Mouse (Mus musculus) heart, embryonic 13.5 days (tissue): ENCODE measurements around the gene Casr. TPM values are rescaled to one million over a fixed set of nuclear protein-coding genes. Genes with fewer than 3 reads are reported as not detected.

Experiments
- ATAC-seq: fragments of 200-750 bp; cut with Nextera tagmentation; 2 replicates; pipeline ENCODE4 v1.8.0; 2017; ENCODE audit warnings: moderate TSS enrichment; ENCODE audit not compliant: insufficient number of reproducible peaks, low FRiP score, low TSS enrichment; ENCODE audit errors: extremely low read depth
- H3K27ac ChIP-seq: fragments of 300-500 bp; sonication (generic); replicated peaks from 2 replicates; pipeline ENCODE4 v1.5.1; 2015; ENCODE audit warnings: moderate library complexity, mild to moderate bottlenecking, inconsistent platforms
- H3K27me3 ChIP-seq: fragments of 300-500 bp; sonication (generic); replicated peaks from 2 replicates; pipeline ENCODE4 v1.6.1; 2015; ENCODE audit warnings: mild to moderate bottlenecking, inconsistent platforms
- H3K36me3 ChIP-seq: fragments of 300-500 bp; sonication (generic); 2 replicates; pipeline ENCODE4 v1.6.1; 2015; ENCODE audit warnings: mild to moderate bottlenecking, inconsistent platforms
- H3K4me1 ChIP-seq: fragments of 300-500 bp; sonication (generic); 2 replicates; pipeline ENCODE4 v1.6.1; 2015; ENCODE audit warnings: inconsistent platforms
- H3K4me2 ChIP-seq: fragments of 300-500 bp; sonication (generic); 2 replicates; pipeline ENCODE4 v1.6.1; 2015; ENCODE audit warnings: inconsistent platforms, mild to moderate bottlenecking, moderate library complexity
- H3K4me3 ChIP-seq: fragments of 300-500 bp; sonication (generic); 2 replicates; pipeline ENCODE4 v1.5.1; 2015; ENCODE audit warnings: moderate library complexity, mild to moderate bottlenecking, inconsistent platforms
- H3K9ac ChIP-seq: fragments of 300-500 bp; sonication (generic); 2 replicates; pipeline ENCODE4 v1.6.1; 2015; ENCODE audit warnings: inconsistent platforms, mild to moderate bottlenecking, moderate library complexity
- H3K9me3 ChIP-seq: fragments of 300-500 bp; sonication (generic); 2 replicates; pipeline ENCODE4 v1.6.1; 2016; ENCODE audit warnings: inconsistent platforms
- WGBS: fragments of 180-500 bp; shearing (Covaris S2); methylation state at CpG from one replicate; pipeline ENCODE4 v1.1.7; 2015; ENCODE audit warnings: mixed read lengths; 5-methylcytosine and 5-hydroxymethylcytosine counted together
- polyA plus RNA-seq: library from polyadenylated mRNA; unstranded; fragments of >200 nt; fragmentation: Nextera tagmentation; extraction: Ambion mirVana; gene quantifications from 2 replicates; pipeline ENCODE4 v1.2.1, GENCODE M21; 2015

Gene Casr
- polyA plus RNA-seq = 0.05 and 0.07 TPM in 2 replicates

DNA sequence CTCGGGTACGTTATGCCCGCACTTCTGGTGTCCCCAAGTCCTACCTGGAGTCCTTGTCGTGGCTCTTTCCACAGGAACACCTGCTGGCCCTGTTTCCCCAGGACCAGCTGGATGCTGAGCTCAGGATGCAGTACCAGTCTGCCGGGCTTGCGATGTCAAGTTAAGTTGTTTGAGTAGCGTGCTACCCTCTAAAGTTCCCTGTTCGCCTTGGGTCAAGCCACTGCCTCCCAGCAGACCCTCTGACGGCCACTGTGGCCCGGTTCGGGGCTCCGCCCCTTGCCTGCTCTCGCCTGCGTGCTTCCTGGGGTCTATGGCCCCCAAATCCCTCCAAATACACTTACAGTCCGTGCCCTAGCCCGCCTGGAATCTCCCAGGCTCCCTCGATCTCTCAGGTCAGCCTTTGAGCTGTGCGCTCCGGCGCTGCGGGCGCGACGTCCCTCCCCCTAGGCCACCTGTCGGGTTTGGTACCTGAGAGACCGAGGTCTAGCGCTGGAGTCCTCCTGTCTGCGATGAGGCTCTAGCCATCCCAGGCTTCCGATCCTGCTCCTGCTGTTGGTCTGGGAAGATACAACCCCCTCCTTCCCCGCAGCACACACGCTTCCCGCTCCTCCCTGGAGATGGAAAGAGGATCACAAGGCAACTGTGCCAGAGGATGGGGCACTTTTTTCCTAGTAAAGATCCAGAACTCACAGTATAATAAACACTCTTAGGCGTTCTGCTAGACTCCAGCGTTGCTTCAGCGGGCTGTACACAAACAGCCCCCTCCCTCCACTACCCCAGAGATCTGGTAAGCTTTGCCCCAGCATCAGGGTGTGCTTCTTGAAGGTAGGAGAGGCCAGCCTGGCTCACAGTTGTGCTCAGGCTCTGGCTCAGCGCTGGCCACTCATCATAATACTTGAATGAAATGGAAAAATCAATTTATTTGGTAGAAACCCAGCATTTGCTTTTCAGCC lies at the start of gene Casr:
Gene Casr (minus strand): TSS at position 756 of the 953 bp plus-strand sequence.
- Histone ChIP-seq H3K9me3 (no peaks in the 10 kb centered on the region), H3K27me3 (peaks cover 40% of the 10 kb centered on the region), H3K9ac (peak within 1 kb of the TSS; percentile 67), H3K4me1 (peaks cover 13% of the 10 kb centered on the region), H3K4me3 (peak within 1 kb of the TSS; percentile 52), H3K36me3 (no peaks in the 10 kb centered on the region), H3K27ac (no peak within 1 kb of the TSS), H3K4me2 (peak within 1 kb of the TSS; percentile 83)
- 2% methylated on average over 36 of the region's 36 CpGs for WGBS
- ATAC-seq = no peak

DNA sequence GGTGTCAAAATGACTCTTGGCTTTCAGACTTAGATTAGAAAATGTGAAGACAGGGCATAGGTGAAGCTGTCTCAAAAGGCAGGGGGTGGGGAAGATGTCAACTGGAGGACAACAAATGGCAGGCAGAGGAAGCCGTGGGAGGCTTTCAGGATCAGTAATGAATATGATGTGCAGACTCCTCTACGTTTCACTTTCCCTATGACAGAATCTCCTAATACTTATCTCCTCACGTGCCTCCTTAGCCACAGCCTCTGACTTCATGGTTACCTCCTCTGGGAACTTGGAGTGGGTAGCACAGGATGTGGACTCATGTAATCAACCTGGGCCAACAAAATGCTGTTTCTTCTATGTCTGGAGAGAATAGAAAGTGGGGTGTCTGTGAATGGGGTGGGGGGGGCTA lies 40.7 kb upstream of the Casr start:
- WGBS = 56% methylated on average over 3 of the region's 3 CpGs
- H3K9me3 ChIP-seq = no peaks in the 10 kb centered on the region
- H3K36me3 ChIP-seq = no peaks in the 10 kb centered on the region
- ATAC-seq = no peak
- no peak overlapping the region for H3K4me2 ChIP-seq
- no peak overlapping the region for H3K4me3 ChIP-seq
- H3K9ac ChIP-seq = no peak overlapping the region
- no peak overlapping the region for H3K27ac ChIP-seq
- peaks cover 16% of the 10 kb centered on the region for H3K4me1 ChIP-seq
- no peaks in the 10 kb centered on the region for H3K27me3 ChIP-seq

DNA sequence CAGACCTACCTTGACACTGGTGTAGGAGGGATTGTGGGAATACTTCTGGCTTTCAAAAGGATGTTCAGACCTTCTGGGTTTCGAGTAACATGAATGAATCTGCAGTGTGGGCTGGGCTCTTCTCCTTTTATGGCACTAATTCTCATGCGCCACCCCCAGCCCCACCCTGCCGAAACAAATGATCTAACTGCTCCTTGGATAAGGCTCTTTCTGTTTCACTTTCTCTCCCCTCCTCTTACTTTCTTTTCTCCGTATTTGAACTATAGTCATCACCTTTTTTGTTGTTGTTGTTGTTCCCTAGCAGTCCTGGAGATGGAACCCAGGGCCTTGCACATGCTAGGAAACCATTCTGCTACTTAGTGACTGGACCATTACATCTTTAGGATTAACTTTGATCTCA lies 36.3 kb upstream of the Casr start:
- no peak overlapping the region for H3K4me3 ChIP-seq
- H3K4me2 ChIP-seq = no peak overlapping the region; the same call in 1 of the 2 replicates
- peaks cover 16% of the 10 kb centered on the region for H3K4me1 ChIP-seq
- 73% methylated on average over 4 of the region's 4 CpGs for WGBS
- ATAC-seq = no peak
- no peaks in the 10 kb centered on the region for H3K9me3 ChIP-seq
- H3K9ac ChIP-seq = no peak overlapping the region
- H3K27ac ChIP-seq = no peak overlapping the region; the same call in 1 of the 2 replicates
- no peaks in the 10 kb centered on the region for H3K36me3 ChIP-seq
- H3K27me3 ChIP-seq = no peaks in the 10 kb centered on the region

DNA sequence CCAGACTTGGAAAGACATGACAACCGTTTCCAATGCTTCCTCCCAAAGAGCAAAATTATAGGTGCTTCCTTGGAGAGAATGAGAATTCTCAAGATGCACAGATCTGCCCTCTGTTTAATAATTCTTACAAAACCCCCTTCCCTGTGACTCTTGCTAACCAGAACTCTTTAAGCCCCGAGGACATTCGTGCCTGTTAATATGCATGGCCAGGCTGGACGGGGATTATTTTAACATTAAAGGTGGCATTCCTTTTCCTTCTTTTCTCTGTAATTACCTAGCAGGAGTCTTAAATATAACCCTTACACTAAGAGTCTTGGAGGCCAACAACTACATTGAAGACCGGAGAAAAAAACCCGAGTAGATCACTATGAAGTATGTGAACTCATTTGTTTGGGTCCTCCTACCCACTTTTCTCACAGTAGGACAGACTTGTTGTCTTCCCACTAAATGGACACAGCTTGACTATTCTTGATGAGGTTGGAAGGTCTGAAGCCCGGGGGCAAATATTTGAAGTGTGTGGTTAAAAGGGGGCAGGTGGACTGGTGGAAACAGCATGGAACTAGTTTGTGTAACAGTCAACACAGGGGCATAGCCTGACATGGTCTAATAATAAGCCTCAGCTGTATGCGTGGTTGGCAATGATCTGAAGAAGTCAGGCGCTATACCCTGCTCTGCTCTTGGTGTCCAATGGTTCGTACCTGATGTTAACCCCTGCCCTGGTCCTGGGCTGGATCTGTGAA lies 34.9 kb upstream of the Casr start:
- Histone ChIP-seq H3K4me3 (no peak overlapping the region), H3K4me2 (no peak overlapping the region), H3K36me3 (no peaks in the 10 kb centered on the region), H3K4me1 (peaks cover 16% of the 10 kb centered on the region), H3K27me3 (no peaks in the 10 kb centered on the region), H3K9me3 (no peaks in the 10 kb centered on the region), H3K9ac (no peak overlapping the region), H3K27ac (no peak overlapping the region)
- 88% methylated on average over 10 of the region's 10 CpGs for WGBS
- no peak for ATAC-seq

DNA sequence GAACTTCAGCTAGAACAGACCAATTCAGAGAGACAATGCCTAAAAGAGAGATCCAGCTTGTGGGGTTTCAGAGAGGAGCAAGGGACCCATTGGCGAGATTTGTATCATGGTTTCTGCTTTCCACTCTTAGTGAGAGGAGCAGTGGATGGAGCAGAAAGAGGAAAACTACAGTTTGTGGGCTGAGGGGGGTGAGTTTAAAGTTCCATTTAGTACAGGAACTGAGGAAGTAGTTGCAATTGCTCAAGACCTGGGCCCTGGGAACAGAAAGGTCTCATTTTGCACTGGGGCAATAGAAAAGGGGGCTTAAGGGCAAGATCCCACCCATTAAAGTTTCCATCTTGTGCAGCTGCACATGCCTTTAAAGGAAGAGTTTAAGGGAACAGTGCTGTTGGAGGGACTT lies 28.0 kb upstream of the Casr start:
- no peaks in the 10 kb centered on the region for H3K27me3 ChIP-seq
- H3K27ac ChIP-seq = no peak overlapping the region
- H3K9me3 ChIP-seq = no peaks in the 10 kb centered on the region
- no peak overlapping the region for H3K4me2 ChIP-seq
- no peaks in the 10 kb centered on the region for H3K36me3 ChIP-seq
- 70% methylated on average over 1 of the region's 1 CpGs for WGBS
- no peaks in the 10 kb centered on the region for H3K4me1 ChIP-seq
- H3K4me3 ChIP-seq = no peak overlapping the region
- no peak for ATAC-seq
- H3K9ac ChIP-seq = no peak overlapping the region

DNA sequence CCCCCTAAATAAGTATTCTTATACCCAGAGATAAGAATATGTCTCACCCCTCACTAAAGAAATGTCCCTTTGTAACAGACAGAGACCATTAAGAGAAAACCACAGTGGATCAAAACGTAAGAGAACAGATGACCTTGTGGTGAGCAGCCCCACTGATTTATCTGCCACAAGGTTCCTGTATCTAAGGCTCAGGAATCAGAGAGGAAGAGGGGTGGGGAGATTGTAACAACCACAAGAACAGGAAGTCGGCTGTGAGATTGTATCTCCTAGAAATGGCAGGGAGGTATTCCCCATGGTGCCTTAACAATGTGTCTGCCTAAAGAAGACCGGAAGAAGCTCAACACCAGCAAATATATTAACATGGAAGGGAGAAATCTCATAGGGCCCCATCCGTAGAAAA lies 26.0 kb upstream of the Casr start:
- H3K4me1 ChIP-seq = no peaks in the 10 kb centered on the region
- no peak overlapping the region for H3K4me2 ChIP-seq
- no peaks in the 10 kb centered on the region for H3K9me3 ChIP-seq
- WGBS = 42% methylated on average over 4 of the region's 4 CpGs
- no peak overlapping the region for H3K4me3 ChIP-seq
- H3K27ac ChIP-seq = no peak overlapping the region
- no peak overlapping the region for H3K9ac ChIP-seq
- no peaks in the 10 kb centered on the region for H3K27me3 ChIP-seq
- ATAC-seq = no peak
- no peaks in the 10 kb centered on the region for H3K36me3 ChIP-seq

DNA sequence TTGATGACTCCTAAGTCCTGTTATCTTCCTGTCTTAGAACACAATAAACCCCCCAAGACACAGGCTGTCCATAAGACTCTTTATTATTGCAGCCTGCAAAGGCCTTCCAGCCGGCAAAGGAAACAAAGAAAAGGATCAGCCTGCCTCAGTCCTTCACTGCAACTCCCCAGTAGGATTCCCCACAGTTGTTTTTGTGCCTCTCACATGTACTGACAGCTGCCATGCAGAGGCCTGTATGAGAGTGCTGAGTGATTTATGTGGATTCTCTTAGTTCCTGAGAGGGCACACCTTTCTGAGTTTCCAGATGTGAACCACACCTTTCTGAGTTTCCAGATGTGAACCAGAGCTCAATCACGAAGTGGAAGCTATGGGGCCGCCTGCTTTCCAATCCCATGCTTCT lies 20.1 kb upstream of the Casr start:
- no peak overlapping the region for H3K9ac ChIP-seq
- WGBS = 63% methylated on average over 3 of the region's 3 CpGs
- H3K4me3 ChIP-seq = no peak overlapping the region
- H3K4me1 ChIP-seq = no peaks in the 10 kb centered on the region
- H3K36me3 ChIP-seq = no peaks in the 10 kb centered on the region
- H3K27ac ChIP-seq = no peak overlapping the region
- H3K4me2 ChIP-seq = no peak overlapping the region
- no peaks in the 10 kb centered on the region for H3K27me3 ChIP-seq
- ATAC-seq = no peak
- H3K9me3 ChIP-seq = no peaks in the 10 kb centered on the region

DNA sequence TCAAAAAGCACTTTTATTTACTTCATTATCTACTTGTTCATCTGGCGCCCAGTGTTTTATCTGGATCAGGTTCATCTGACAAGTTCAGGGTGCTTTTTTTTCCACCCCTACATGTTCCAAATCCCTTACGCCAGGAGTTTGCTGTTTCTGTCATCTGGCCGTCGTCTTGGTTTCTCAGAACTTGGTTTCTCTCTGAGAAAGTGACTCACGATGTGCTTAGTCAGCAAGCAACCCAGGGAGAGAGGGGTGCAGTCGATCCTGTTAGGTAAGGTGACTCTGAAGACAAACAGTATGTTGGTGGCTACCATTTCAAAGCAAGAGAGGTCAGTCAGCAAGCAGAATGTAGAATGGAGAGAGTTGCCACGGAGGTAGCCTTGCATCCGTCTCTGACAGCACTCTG lies 10.0 kb upstream of the Casr start:
- WGBS = 58% methylated on average over 8 of the region's 8 CpGs
- H3K9ac ChIP-seq = no peak overlapping the region
- H3K4me2 ChIP-seq = no peak overlapping the region
- ATAC-seq = no peak
- no peak overlapping the region for H3K27ac ChIP-seq
- no peaks in the 10 kb centered on the region for H3K9me3 ChIP-seq
- no peak overlapping the region for H3K4me3 ChIP-seq
- H3K36me3 ChIP-seq = no peaks in the 10 kb centered on the region
- H3K27me3 ChIP-seq = no peaks in the 10 kb centered on the region
- no peaks in the 10 kb centered on the region for H3K4me1 ChIP-seq

DNA sequence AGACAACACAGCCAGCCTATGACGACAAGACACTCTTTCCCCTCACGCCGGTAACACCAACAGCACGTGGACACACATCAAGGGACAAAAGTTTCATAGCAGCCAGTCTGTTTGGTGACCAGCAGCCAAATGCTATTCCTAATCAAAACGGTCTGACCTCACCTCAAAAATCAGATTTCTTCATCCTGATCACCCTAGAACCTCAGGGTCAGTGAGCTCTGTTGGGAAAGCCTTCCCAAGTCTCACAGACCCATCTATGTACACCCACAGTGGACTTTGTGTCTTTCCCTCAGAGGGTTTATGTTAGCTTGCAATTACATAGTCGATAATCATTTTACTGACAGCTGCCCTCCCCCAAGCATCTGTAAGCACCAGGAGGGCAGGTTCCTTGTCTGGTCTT lies 2.4 kb downstream of the Casr start:
- WGBS = 78% methylated on average over 6 of the region's 6 CpGs

DNA sequence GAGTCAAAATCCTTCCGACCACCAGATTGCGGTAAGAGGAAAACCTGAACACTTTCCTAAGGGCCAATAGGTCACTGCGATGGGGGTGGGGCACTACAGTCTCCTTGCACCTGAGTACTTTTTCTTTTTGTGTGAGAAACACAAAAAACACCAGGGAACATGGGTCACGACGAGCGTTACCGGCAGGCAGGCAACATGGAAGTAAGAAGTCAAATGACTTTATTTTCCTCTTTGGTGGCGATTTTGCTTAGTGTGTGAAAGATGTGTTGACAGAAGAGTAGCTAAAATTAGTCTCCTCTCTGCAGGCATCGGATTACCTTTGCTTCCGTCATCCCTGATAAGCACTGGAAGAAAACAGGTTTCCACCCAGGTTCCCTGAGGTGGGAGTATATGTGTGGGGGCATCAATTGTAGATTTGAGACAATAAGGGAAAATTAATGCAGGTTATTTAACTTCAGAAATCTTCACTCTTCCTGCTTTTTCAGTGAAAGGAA lies 6.2 kb downstream of the Casr start:
- peak overlapping the region; percentile 67 for H3K27ac ChIP-seq

More for the DNA sequence above, 2.4 kb downstream of the Casr start:
- no peak overlapping the region for H3K9ac ChIP-seq
- H3K36me3 ChIP-seq = no peaks in the 10 kb centered on the region
- peaks cover 40% of the 10 kb centered on the region for H3K27me3 ChIP-seq
- H3K4me2 ChIP-seq = no peak overlapping the region
- no peaks in the 10 kb centered on the region for H3K9me3 ChIP-seq
- no peak for ATAC-seq
- no peak overlapping the region for H3K27ac ChIP-seq
- H3K4me3 ChIP-seq = no peak overlapping the region
- H3K4me1 ChIP-seq = peaks cover 29% of the 10 kb centered on the region

DNA sequence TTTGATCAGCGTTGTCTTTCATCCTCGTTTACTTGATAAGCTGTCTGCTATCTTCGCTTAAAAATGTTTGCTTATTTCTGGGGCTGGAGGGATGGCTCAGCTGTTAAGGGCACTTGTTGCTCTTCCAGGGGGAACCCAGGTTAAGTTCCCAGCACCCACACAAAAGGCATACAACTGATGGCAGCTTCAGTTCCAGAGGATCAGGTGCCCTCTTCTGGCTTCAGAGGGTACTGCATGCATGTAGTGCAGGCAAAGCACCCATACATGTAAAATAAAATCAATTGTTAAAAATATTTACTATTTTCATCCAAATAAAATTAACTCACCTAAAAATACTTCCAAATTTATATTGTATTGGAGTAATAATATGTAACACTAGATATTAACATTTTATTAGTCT lies 8.3 kb downstream of the Casr start:
- H3K27me3 ChIP-seq = no peaks in the 10 kb centered on the region
- peaks cover 9% of the 10 kb centered on the region for H3K9me3 ChIP-seq
- H3K36me3 ChIP-seq = no peaks in the 10 kb centered on the region
- no peak overlapping the region for H3K9ac ChIP-seq
- H3K4me2 ChIP-seq = no peak overlapping the region
- H3K4me1 ChIP-seq = peaks cover 16% of the 10 kb centered on the region
- H3K27ac ChIP-seq = no peak overlapping the region
- ATAC-seq = no peak
- no peak overlapping the region for H3K4me3 ChIP-seq
- WGBS = 95% methylated on average over 3 of the region's 3 CpGs

More for the DNA sequence above, 6.2 kb downstream of the Casr start:
- 26% methylated on average over 10 of the region's 10 CpGs for WGBS
- Histone ChIP-seq H3K4me3 (peak overlapping the region; percentile 18; the same call in 1 of the 2 replicates), H3K36me3 (no peaks in the 10 kb centered on the region), H3K9me3 (peaks cover 9% of the 10 kb centered on the region), H3K4me2 (peak overlapping the region; percentile 60), H3K9ac (peak overlapping the region; percentile 24; the same call in 1 of the 2 replicates), H3K4me1 (peaks cover 20% of the 10 kb centered on the region), H3K27me3 (peaks cover 15% of the 10 kb centered on the region)
- ATAC-seq = no peak
